Mouse (Mus musculus): ENCODE results near the gene Mapk13.

DNA sequence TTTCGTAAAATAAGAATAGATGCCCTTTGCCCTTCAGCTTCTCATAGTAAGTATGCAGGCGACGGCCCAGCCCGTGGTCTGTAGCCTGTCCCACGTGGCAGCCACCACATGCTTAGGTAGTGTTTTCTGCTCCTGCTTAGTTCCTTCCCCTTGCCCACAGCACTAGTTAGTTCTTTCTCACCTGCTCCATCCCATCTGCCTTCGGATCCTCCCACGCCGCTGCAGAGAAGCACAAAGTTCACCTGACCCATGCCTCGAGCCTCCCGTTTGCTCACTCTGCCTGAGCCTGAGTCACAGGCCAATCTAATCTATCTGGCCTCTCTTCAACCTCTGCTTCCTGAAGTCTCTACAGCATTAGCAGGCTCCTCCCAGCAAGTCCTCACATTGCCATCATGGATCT lies 43.2 kb downstream of the Mapk13 start:
- no peak for TF ChIP-seq GATA1 (IDR thresholded peaks at IDR 0.05; ENCODE audit: borderline replicate concordance, low read length)
- TF ChIP-seq FLI1 (IDR thresholded peaks at IDR 0.05; ENCODE audit: low read length) = no peak

All from megakaryocyte, embryonic 14.5 days (primary cell).